Mouse (Mus musculus): Measurements from ENCODE around the gene Ubfd1.

- TF ChIP-seq CTCF (IDR thresholded peaks at IDR 0.05; ENCODE audit: low read depth) (no peak), EP300 (optimal IDR thresholded peaks at IDR 0.05) (no peak)
These were observed 48.0 kb upstream of the Ubfd1 start for GRCm38 (mm10) chr7:122018978-122019377.
